Mouse (Mus musculus) layer of hippocampus, adult 9-10 months (tissue): ENCODE data around the gene Cdiptos.

Experiments used
- DNase-seq: peaks from one replicate; pipeline ENCODE4 v3.0.0; 2022; ENCODE audit warnings: low spot score

Gene Cdiptos

GRCm38 (mm10) chr7:127014320-127014719, 38.4 kb upstream of the Cdiptos start, which contains the start of gene Mvp:
Mvp (minus strand) TSS chr7:127014621.
- DNase-seq: no peak

- DNase-seq: no peak
Measured at GRCm38 (mm10) chr7:127013385-127013784, 37.5 kb upstream of the Cdiptos start.

GRCm38 (mm10) chr7:127012845-127013244, 36.9 kb upstream of the Cdiptos start:
- DNase-seq: no peak

- DNase-seq: no peak
Measured at GRCm38 (mm10) chr7:127012374-127012773, 36.5 kb upstream of the Cdiptos start.

- DNase-seq: no peak
Measured at GRCm38 (mm10) chr7:127011717-127012116, 35.8 kb upstream of the Cdiptos start.

GRCm38 (mm10) chr7:127011051-127011450, 35.2 kb upstream of the Cdiptos start:
- no peak for DNase-seq

- no peak for DNase-seq
Measured at GRCm38 (mm10) chr7:127009307-127010085, 33.6 kb upstream of the Cdiptos start.

- peak; percentile 74 for DNase-seq
Measured at GRCm38 (mm10) chr7:127008239-127009019, 32.5 kb upstream of the Cdiptos start.

- DNase-seq: no peak
Measured at GRCm38 (mm10) chr7:127007313-127008024, 31.6 kb upstream of the Cdiptos start.

- no peak for DNase-seq
Measured at GRCm38 (mm10) chr7:127004122-127004875, 28.4 kb upstream of the Cdiptos start.

- DNase-seq: no peak
Measured at GRCm38 (mm10) chr7:127003620-127004019, 27.7 kb upstream of the Cdiptos start.

- no peak for DNase-seq
Measured at GRCm38 (mm10) chr7:126999568-126999967, 23.7 kb upstream of the Cdiptos start.

- DNase-seq: no peak
Measured at GRCm38 (mm10) chr7:126996449-126996848, 20.6 kb upstream of the Cdiptos start.

GRCm38 (mm10) chr7:126988816-126989215, 12.9 kb upstream of the Cdiptos start:
- DNase-seq: no peak

GRCm38 (mm10) chr7:126986319-126986718, 10.4 kb upstream of the Cdiptos start:
- DNase-seq: no peak

GRCm38 (mm10) chr7:126984667-126985444, 9.0 kb upstream of the Cdiptos start:
- no peak for DNase-seq

GRCm38 (mm10) chr7:126983113-126983512, 7.2 kb upstream of the Cdiptos start:
- no peak for DNase-seq

- no peak for DNase-seq
Measured at GRCm38 (mm10) chr7:126982054-126982453, 6.2 kb upstream of the Cdiptos start.

- no peak for DNase-seq
Measured at GRCm38 (mm10) chr7:126981601-126982000, 5.7 kb upstream of the Cdiptos start.

GRCm38 (mm10) chr7:126978841-126979240, 2.9 kb upstream of the Cdiptos start:
- no peak for DNase-seq

GRCm38 (mm10) chr7:126976878-126977459, 1.1 kb upstream of the Cdiptos start:
- DNase-seq: no peak
